Mouse (Mus musculus): ENCODE measurements around the gene Fahd1. TPM values are rescaled to one million over a fixed set of nuclear protein-coding genes. Genes with fewer than 3 reads are reported as not detected.

Fahd1 gene
- polyA plus RNA-seq, 2 experiments, result 24.0 to 37.2 TPM

- TF ChIP-seq CTCF (IDR thresholded peaks at IDR 0.05; ENCODE audit: low read depth), result no peak
- TF ChIP-seq EP300 (IDR thresholded peaks at IDR 0.05; ENCODE audit: low read depth), result no peak
- Histone ChIP-seq H3K27ac (no peak overlapping the region), H3K4me3 (ENCODE audit: insufficient read depth in 1 of 2, low read depth in 2 of 2, low read length in 2 of 2) (no peak overlapping the region), H3K9me3 (ENCODE audit: control insufficient read depth, low read length) (no peaks in the 10 kb centered on the region), H3K27me3 (ENCODE audit: control insufficient read depth, insufficient read depth, low read length) (no peaks in the 10 kb centered on the region), H3K4me1 (replicated peaks; ENCODE audit: control insufficient read depth in 2 of 2, insufficient read depth in 2 of 2, low read length in 1 of 2) (no peaks in the 10 kb centered on the region), H3K9ac (replicated peaks) (no peak overlapping the region), H3K4me2 (ENCODE audit: low read depth) (no peak overlapping the region), H3K36me3 (replicated peaks; ENCODE audit: control insufficient read depth, insufficient read depth, low read depth) (no peaks in the 10 kb centered on the region)
- DNase-seq (ENCODE audit: low read depth in 3 of 3, low spot score in 3 of 3) (no peak), ATAC-seq (ENCODE audit: insufficient read depth) (no peak)
- WGBS (ENCODE audit: insufficient replicate concordance), result 62% methylated on average over 8 of the region's 8 CpGs
Observed at GRCm38 (mm10) chr17:24874989-24875388, 24.8 kb upstream of the Fahd1 start.

DNA sequence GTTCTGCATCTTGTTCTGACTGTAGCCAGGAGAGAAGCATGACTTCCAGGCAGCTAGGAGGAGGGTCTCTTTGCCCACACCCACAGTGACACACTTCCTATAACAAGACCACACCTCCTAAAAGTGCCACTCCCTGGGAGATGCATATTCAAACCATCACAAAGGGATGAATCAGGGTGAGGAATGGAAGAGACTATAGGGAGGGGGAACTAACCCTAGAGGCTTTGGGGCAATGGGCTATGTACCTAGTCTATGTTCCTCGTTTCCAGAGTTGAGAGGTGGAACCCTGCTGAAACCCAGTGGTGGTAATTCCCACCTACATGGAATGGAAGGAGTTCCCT, 24.2 kb upstream of the Fahd1 start:
- 32% methylated on average over 1 of the region's 1 CpGs for WGBS (ENCODE audit: insufficient replicate concordance)
- Histone ChIP-seq H3K4me3 (ENCODE audit: insufficient read depth in 1 of 2, low read depth in 2 of 2, low read length in 2 of 2) (no peak overlapping the region), H3K27me3 (ENCODE audit: control insufficient read depth, insufficient read depth, low read length) (no peaks in the 10 kb centered on the region), H3K9ac (replicated peaks) (no peak overlapping the region), H3K27ac (no peak overlapping the region), H3K9me3 (ENCODE audit: control insufficient read depth, low read length) (no peaks in the 10 kb centered on the region), H3K36me3 (replicated peaks; ENCODE audit: control insufficient read depth, insufficient read depth, low read depth) (no peaks in the 10 kb centered on the region), H3K4me2 (ENCODE audit: low read depth) (no peak overlapping the region), H3K4me1 (replicated peaks; ENCODE audit: control insufficient read depth in 2 of 2, insufficient read depth in 2 of 2, low read length in 1 of 2) (no peaks in the 10 kb centered on the region)
- no peak for ATAC-seq (ENCODE audit: insufficient read depth)
- DNase-seq (ENCODE audit: low read depth in 3 of 3, low spot score in 3 of 3), result no peak
- TF ChIP-seq EP300 (IDR thresholded peaks at IDR 0.05; ENCODE audit: low read depth) (no peak), CTCF (IDR thresholded peaks at IDR 0.05; ENCODE audit: low read depth) (no peak)

GRCm38 (mm10) chr17:24873695-24874404, 23.7 kb upstream of the Fahd1 start:
- Histone ChIP-seq H3K27ac (no peak overlapping the region), H3K9me3 (ENCODE audit: control insufficient read depth, low read length) (no peaks in the 10 kb centered on the region)

GRCm38 (mm10) chr17:24867914-24868313, 17.8 kb upstream of the Fahd1 start:
- H3K4me3 ChIP-seq (ENCODE audit: insufficient read depth in 1 of 2, low read depth in 2 of 2, low read length in 2 of 2), result no peak overlapping the region
- no peaks in the 10 kb centered on the region for H3K4me1 ChIP-seq (replicated peaks; ENCODE audit: control insufficient read depth in 2 of 2, insufficient read depth in 2 of 2, low read length in 1 of 2)
- TF ChIP-seq EP300 (IDR thresholded peaks at IDR 0.05; ENCODE audit: low read depth) (no peak), CTCF (IDR thresholded peaks at IDR 0.05; ENCODE audit: low read depth) (no peak)
- WGBS (ENCODE audit: insufficient replicate concordance), result 80% methylated on average over 10 of the region's 10 CpGs
- no peaks in the 10 kb centered on the region for H3K9me3 ChIP-seq (ENCODE audit: control insufficient read depth, low read length)
- H3K36me3 ChIP-seq (replicated peaks; ENCODE audit: control insufficient read depth, insufficient read depth, low read depth), result peaks cover 9% of the 10 kb centered on the region
- no peaks in the 10 kb centered on the region for H3K27me3 ChIP-seq (ENCODE audit: control insufficient read depth, insufficient read depth, low read length)
- ATAC-seq (ENCODE audit: insufficient read depth), result no peak
- no peak for DNase-seq (ENCODE audit: low read depth in 3 of 3, low spot score in 3 of 3)
- H3K9ac ChIP-seq (replicated peaks), result no peak overlapping the region
- H3K4me2 ChIP-seq (ENCODE audit: low read depth), result no peak overlapping the region
- H3K27ac ChIP-seq, result no peak overlapping the region

More at GRCm38 (mm10) chr17:24873695-24874404, 23.7 kb upstream of the Fahd1 start:
- TF ChIP-seq CTCF (IDR thresholded peaks at IDR 0.05; ENCODE audit: low read depth), result no peak
- no peak for TF ChIP-seq EP300 (IDR thresholded peaks at IDR 0.05; ENCODE audit: low read depth)
- H3K9ac ChIP-seq (replicated peaks), result no peak overlapping the region
- no peaks in the 10 kb centered on the region for H3K4me1 ChIP-seq (replicated peaks; ENCODE audit: control insufficient read depth in 2 of 2, insufficient read depth in 2 of 2, low read length in 1 of 2)
- no peak for ATAC-seq (ENCODE audit: insufficient read depth)
- no peaks in the 10 kb centered on the region for H3K36me3 ChIP-seq (replicated peaks; ENCODE audit: control insufficient read depth, insufficient read depth, low read depth)
- WGBS (ENCODE audit: insufficient replicate concordance), result 42% methylated on average over 4 of the region's 4 CpGs
- DNase-seq (ENCODE audit: low read depth in 3 of 3, low spot score in 3 of 3), result no peak
- no peaks in the 10 kb centered on the region for H3K27me3 ChIP-seq (ENCODE audit: control insufficient read depth, insufficient read depth, low read length)
- no peak overlapping the region for H3K4me2 ChIP-seq (ENCODE audit: low read depth)
- no peak overlapping the region for H3K4me3 ChIP-seq (ENCODE audit: insufficient read depth in 1 of 2, low read depth in 2 of 2, low read length in 2 of 2)

DNA sequence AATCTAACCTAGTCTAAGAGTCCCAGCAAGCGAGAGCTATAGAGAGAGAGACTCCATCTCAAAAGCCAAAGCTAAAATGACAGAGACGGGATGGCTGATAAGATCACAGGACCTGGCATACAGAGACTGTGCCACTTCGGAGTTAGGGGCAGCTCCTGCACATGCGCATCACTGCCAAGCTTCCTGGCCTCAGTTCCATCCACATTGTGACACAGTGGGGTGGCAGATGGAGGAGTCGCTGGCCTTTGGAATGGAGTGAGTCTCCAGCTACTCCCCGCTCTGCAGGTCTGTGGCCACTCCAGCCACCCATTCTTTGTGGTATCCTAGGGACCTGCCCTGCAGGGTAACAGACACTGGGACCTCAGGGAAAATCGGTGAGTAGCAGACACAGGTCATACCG, 15.6 kb upstream of the Fahd1 start, which contains the start of gene Igfals:
TSS of gene Igfals (plus strand) at position 222 of the 400 bp plus-strand sequence.
- peaks cover 26% of the 10 kb centered on the region for H3K36me3 ChIP-seq (replicated peaks; ENCODE audit: control insufficient read depth, insufficient read depth, low read depth)
- no peak for ATAC-seq (ENCODE audit: insufficient read depth)
- no peak within 1 kb of the TSS for H3K4me2 ChIP-seq (ENCODE audit: low read depth)
- no peak within 1 kb of the TSS for H3K9ac ChIP-seq (replicated peaks)
- no peaks in the 10 kb centered on the region for H3K9me3 ChIP-seq (ENCODE audit: control insufficient read depth, low read length)
- no peaks in the 10 kb centered on the region; a peak in 2 of 4 replicates for H3K4me1 ChIP-seq (replicated peaks; ENCODE audit: control insufficient read depth in 2 of 2, insufficient read depth in 2 of 2, low read length in 1 of 2)
- 86% methylated on average over 8 of the region's 8 CpGs for WGBS (ENCODE audit: insufficient replicate concordance)
- no peak within 1 kb of the TSS for H3K27ac ChIP-seq
- TF ChIP-seq CTCF (IDR thresholded peaks at IDR 0.05; ENCODE audit: low read depth) (no peak), EP300 (IDR thresholded peaks at IDR 0.05; ENCODE audit: low read depth) (no peak)
- H3K4me3 ChIP-seq (ENCODE audit: insufficient read depth in 1 of 2, low read depth in 2 of 2, low read length in 2 of 2), result no peak within 1 kb of the TSS
- H3K27me3 ChIP-seq (ENCODE audit: control insufficient read depth, insufficient read depth, low read length), result no peaks in the 10 kb centered on the region
- no peak for DNase-seq (ENCODE audit: low read depth in 3 of 3, low spot score in 3 of 3)

All from liver, embryonic 14.5 days (tissue).